Mouse (Mus musculus) forebrain, embryonic 15.5 days (tissue): ENCODE data around the gene 3830406C13Rik. TPM values are rescaled to one million over a fixed set of nuclear protein-coding genes. Genes with fewer than 3 reads are reported as not detected.
"Not testable (repeated sequence)": the region's sequence is repeated elsewhere in the genome, so short reads cannot be mapped to it uniquely, and the experiment has no call there.

ENCODE experiments used
- ATAC-seq: fragments of 200-750 bp; cut with Nextera tagmentation; replicated peaks from 2 replicates; pipeline ENCODE4 v1.8.0; 2017; ENCODE audit warnings: mild to moderate bottlenecking, moderate TSS enrichment, moderate library complexity
- H3K27ac ChIP-seq: fragments of 300-500 bp; sonication (generic); replicated peaks from 2 replicates; pipeline ENCODE4 v1.5.1; 2015; ENCODE audit warnings: mild to moderate bottlenecking, inconsistent platforms
- H3K27me3 ChIP-seq: fragments of 300-500 bp; sonication (generic); 2 replicates; pipeline ENCODE4 v1.6.1; 2015; ENCODE audit warnings: inconsistent platforms
- H3K36me3 ChIP-seq: fragments of 300-500 bp; sonication (generic); 2 replicates; pipeline ENCODE4 v1.6.1; 2015; ENCODE audit warnings: mild to moderate bottlenecking, inconsistent platforms
- H3K4me1 ChIP-seq: fragments of 300-500 bp; sonication (generic); 2 replicates; pipeline ENCODE4 v1.6.1; 2015; ENCODE audit warnings: inconsistent platforms
- H3K4me2 ChIP-seq: fragments of 300-500 bp; sonication (generic); replicated peaks from 2 replicates; pipeline ENCODE4 v1.6.1; 2015; ENCODE audit warnings: mild to moderate bottlenecking, inconsistent platforms
- H3K4me3 ChIP-seq: fragments of 300-500 bp; sonication (generic); 2 replicates; pipeline ENCODE4 v1.5.1; 2015; ENCODE audit warnings: mild to moderate bottlenecking, inconsistent platforms
- H3K9ac ChIP-seq: fragments of 300-500 bp; sonication (generic); replicated peaks from 2 replicates; pipeline ENCODE4 v1.6.1; 2015; ENCODE audit warnings: mild to moderate bottlenecking, inconsistent platforms
- H3K9me3 ChIP-seq: fragments of 300-500 bp; sonication (generic); 2 replicates; pipeline ENCODE4 v1.6.1; 2016; ENCODE audit warnings: inconsistent platforms
- WGBS: fragments of 180-500 bp; shearing (Covaris S2); methylation state at CpG from one replicate; pipeline ENCODE4 v1.1.7; 2015; ENCODE audit warnings: mixed read lengths; 5-methylcytosine and 5-hydroxymethylcytosine counted together
- polyA plus RNA-seq: library from polyadenylated mRNA; unstranded; fragments of >200 nt; fragmentation: Nextera tagmentation; extraction: Ambion mirVana; gene quantifications from 2 replicates; pipeline ENCODE4 v1.2.1, GENCODE M21; 2015

3830406C13Rik gene
- polyA plus RNA-seq, result 44.9 and 48.7 TPM in 2 replicates

- Histone ChIP-seq H3K27ac (peak within 1 kb of the TSS; percentile 84), H3K9ac (peak within 1 kb of the TSS; percentile 80), H3K36me3 (no peaks in the 10 kb centered on the region), H3K27me3 (0 out of 2 replicates have a peak, but pooled peaks cover 2% of the 10 kb centered on the region), H3K4me3 (peak within 1 kb of the TSS; percentile 77), H3K4me2 (peak within 1 kb of the TSS; percentile 65), H3K9me3 (no peaks in the 10 kb centered on the region), H3K4me1 (peaks cover 3% of the 10 kb centered on the region; the same call in 1 of the 2 replicates)
- peak; percentile 99 for ATAC-seq
- WGBS, result under 1% methylated on average over 48 of the region's 48 CpGs
These were observed at the start of gene 3830406C13Rik for GRCm38 (mm10) chr14:12284141-12284912. Gene 3830406C13Rik (plus strand): TSS chr14:12284173.

GRCm38 (mm10) chr14:12243726-12244125 is 40.2 kb upstream of the 3830406C13Rik start:
- Histone ChIP-seq H3K9me3 (no peaks in the 10 kb centered on the region), H3K36me3 (0 out of 2 replicates have a peak, but pooled peaks cover 2% of the 10 kb centered on the region), H3K4me2 (no peak overlapping the region), H3K9ac (no peak overlapping the region), H3K4me1 (0 out of 2 replicates have a peak, but pooled peaks cover 2% of the 10 kb centered on the region), H3K4me3 (no peak overlapping the region), H3K27ac (no peak overlapping the region), H3K27me3 (no peaks in the 10 kb centered on the region)
- 79% methylated on average over 4 of the region's 4 CpGs for WGBS
- no peak for ATAC-seq

- 68% methylated on average over 3 of the region's 3 CpGs for WGBS
- H3K4me1 ChIP-seq, result no peaks in the 10 kb centered on the region
- no peaks in the 10 kb centered on the region for H3K36me3 ChIP-seq
- ATAC-seq, result no peak
- H3K4me2 ChIP-seq, result no peak overlapping the region
- H3K27me3 ChIP-seq, result no peaks in the 10 kb centered on the region
- H3K4me3 ChIP-seq, result no peak overlapping the region
- H3K9me3 ChIP-seq, result no peaks in the 10 kb centered on the region
- H3K9ac ChIP-seq, result no peak overlapping the region
- no peak overlapping the region for H3K27ac ChIP-seq
These were observed 7.9 kb upstream of the 3830406C13Rik start for GRCm38 (mm10) chr14:12276031-12276430.

- H3K9ac ChIP-seq, result peak within 1 kb of the TSS; percentile 80
- peak within 1 kb of the TSS; percentile 84 for H3K27ac ChIP-seq
- 82% methylated on average over 6 of the region's 6 CpGs for WGBS
- ATAC-seq, result peak; percentile 36; the same call in 1 of the 2 replicates
- H3K4me2 ChIP-seq, result peak within 1 kb of the TSS; percentile 65
- peaks cover 3% of the 10 kb centered on the region; the same call in 1 of the 2 replicates for H3K4me1 ChIP-seq
- H3K27me3 ChIP-seq, result 0 out of 2 replicates have a peak, but pooled peaks cover 2% of the 10 kb centered on the region
- H3K4me3 ChIP-seq, result peak within 1 kb of the TSS; percentile 77
- H3K36me3 ChIP-seq, result no peaks in the 10 kb centered on the region
- no peaks in the 10 kb centered on the region for H3K9me3 ChIP-seq
These were observed 332 bp upstream of the 3830406C13Rik start, which contains the start of gene Gm49355 for GRCm38 (mm10) chr14:12283641-12284040. Gene Gm49355 (plus strand): TSS chr14:12283976.

- H3K27me3 ChIP-seq, H3K9me3 ChIP-seq, H3K4me2 ChIP-seq, H3K4me1 ChIP-seq, H3K4me3 ChIP-seq, ATAC-seq, H3K36me3 ChIP-seq, H3K9ac ChIP-seq, H3K27ac ChIP-seq: not testable (repeated sequence)
These were observed 5.8 kb downstream of the 3830406C13Rik start for GRCm38 (mm10) chr14:12289747-12290146.

GRCm38 (mm10) chr14:12296391-12296790 is 12.4 kb downstream of the 3830406C13Rik start:
- Histone ChIP-seq H3K36me3 (no peaks in the 10 kb centered on the region), H3K27me3 (no peaks in the 10 kb centered on the region), H3K9me3 (no peaks in the 10 kb centered on the region), H3K27ac (no peak overlapping the region), H3K4me2 (no peak overlapping the region), H3K4me3 (no peak overlapping the region), H3K9ac (no peak overlapping the region), H3K4me1 (no peaks in the 10 kb centered on the region)
- 0 out of 2 replicates have a peak, but pooled peaks have one; percentile 36 for ATAC-seq
- 77% methylated on average over 7 of the region's 7 CpGs for WGBS

- Histone ChIP-seq H3K9ac (no peak overlapping the region), H3K4me2 (no peak overlapping the region), H3K4me1 (peaks cover 10% of the 10 kb centered on the region), H3K27ac (no peak overlapping the region), H3K27me3 (no peaks in the 10 kb centered on the region), H3K36me3 (no peaks in the 10 kb centered on the region), H3K4me3 (no peak overlapping the region), H3K9me3 (no peaks in the 10 kb centered on the region)
- ATAC-seq, result no peak
These were observed 15.2 kb downstream of the 3830406C13Rik start for GRCm38 (mm10) chr14:12299171-12299570.

- no peaks in the 10 kb centered on the region for H3K27me3 ChIP-seq
- H3K4me3 ChIP-seq, result no peak overlapping the region
- H3K9me3 ChIP-seq, result no peaks in the 10 kb centered on the region
- H3K4me2 ChIP-seq, result no peak overlapping the region
- peaks cover 10% of the 10 kb centered on the region for H3K4me1 ChIP-seq
- no peak overlapping the region for H3K27ac ChIP-seq
- 14% methylated on average over 6 of the region's 6 CpGs for WGBS
- H3K9ac ChIP-seq, result no peak overlapping the region
- ATAC-seq, result no peak
- no peaks in the 10 kb centered on the region for H3K36me3 ChIP-seq
These were observed 15.7 kb downstream of the 3830406C13Rik start for GRCm38 (mm10) chr14:12299654-12300053.

GRCm38 (mm10) chr14:12300275-12300674 is 16.3 kb downstream of the 3830406C13Rik start:
- H3K9me3 ChIP-seq, result no peaks in the 10 kb centered on the region
- peaks cover 10% of the 10 kb centered on the region for H3K4me1 ChIP-seq
- no peak overlapping the region for H3K4me2 ChIP-seq
- H3K4me3 ChIP-seq, result no peak overlapping the region
- 58% methylated on average over 4 of the region's 4 CpGs for WGBS
- ATAC-seq, result no peak
- no peak overlapping the region for H3K9ac ChIP-seq
- no peaks in the 10 kb centered on the region for H3K27me3 ChIP-seq
- no peak overlapping the region for H3K27ac ChIP-seq
- H3K36me3 ChIP-seq, result no peaks in the 10 kb centered on the region

GRCm38 (mm10) chr14:12300677-12301076 is 16.7 kb downstream of the 3830406C13Rik start:
- no peaks in the 10 kb centered on the region for H3K36me3 ChIP-seq
- H3K4me2 ChIP-seq, result no peak overlapping the region
- no peak overlapping the region for H3K4me3 ChIP-seq
- ATAC-seq, result 0 out of 2 replicates have a peak, but pooled peaks have one; percentile 27
- H3K9ac ChIP-seq, result no peak overlapping the region
- H3K27me3 ChIP-seq, result no peaks in the 10 kb centered on the region
- no peaks in the 10 kb centered on the region for H3K9me3 ChIP-seq
- H3K27ac ChIP-seq, result no peak overlapping the region
- peaks cover 10% of the 10 kb centered on the region for H3K4me1 ChIP-seq
- WGBS, result 57% methylated on average over 3 of the region's 3 CpGs

- no peaks in the 10 kb centered on the region for H3K9me3 ChIP-seq
- H3K27ac ChIP-seq, result peak overlapping the region; percentile 56
- no peak overlapping the region for H3K4me3 ChIP-seq
- WGBS, result 47% methylated on average over 2 of the region's 2 CpGs
- H3K9ac ChIP-seq, result no peak overlapping the region
- H3K27me3 ChIP-seq, result no peaks in the 10 kb centered on the region
- ATAC-seq, result no peak
- no peak overlapping the region for H3K4me2 ChIP-seq
- H3K4me1 ChIP-seq, result peaks cover 10% of the 10 kb centered on the region
- H3K36me3 ChIP-seq, result no peaks in the 10 kb centered on the region
These were observed 19.1 kb downstream of the 3830406C13Rik start for GRCm38 (mm10) chr14:12303106-12303505.

- no peak for ATAC-seq
- Histone ChIP-seq H3K27ac (no peak overlapping the region), H3K9me3 (no peaks in the 10 kb centered on the region), H3K4me3 (no peak overlapping the region), H3K4me2 (no peak overlapping the region), H3K9ac (no peak overlapping the region), H3K36me3 (no peaks in the 10 kb centered on the region), H3K27me3 (peaks cover 15% of the 10 kb centered on the region), H3K4me1 (peaks cover 25% of the 10 kb centered on the region)
- 89% methylated on average over 7 of the region's 7 CpGs for WGBS
These were observed 49.6 kb downstream of the 3830406C13Rik start for GRCm38 (mm10) chr14:12333622-12334021.
